Mouse (Mus musculus): ENCODE measurements around the gene Scap.

DNA sequence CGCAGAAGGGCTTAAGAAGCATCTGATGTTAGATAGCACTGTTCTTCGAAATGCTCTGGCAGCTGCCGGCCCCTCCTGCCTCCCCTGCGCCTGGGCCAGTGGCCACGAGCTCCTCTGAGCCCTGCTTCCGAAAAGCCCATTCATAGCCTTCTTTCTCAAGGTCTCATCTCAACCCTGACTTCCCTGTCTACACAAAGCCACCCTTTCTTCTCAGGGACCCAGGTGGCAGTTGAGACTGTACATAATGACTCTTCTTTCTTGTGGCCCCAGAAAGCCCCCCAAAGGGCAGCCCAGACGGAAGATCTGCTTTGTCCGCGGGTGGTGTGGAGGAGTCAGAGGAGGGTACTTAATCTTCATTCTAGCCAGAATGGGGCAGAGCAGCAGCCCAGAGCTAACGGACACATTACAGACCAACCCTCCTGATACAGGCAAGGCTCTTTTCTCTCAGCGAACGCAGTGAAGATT, 39.8 kb upstream of the Scap start:
- TF ChIP-seq RCOR1 (conservative IDR thresholded peaks at IDR 0.05; ENCODE audit: low read depth, low read length) (no peak), CTCF (conservative IDR thresholded peaks at IDR 0.05 in 1 of 2, IDR thresholded peaks at IDR 0.05 in 1 of 2; ENCODE audit: low read depth in 2 of 2, low read length in 2 of 2) (no peak), EP300 (IDR thresholded peaks at IDR 0.05; ENCODE audit: low read length) (no peak), BHLHE40 (IDR thresholded peaks at IDR 0.05; ENCODE audit: low read depth, low read length) (no peak), MAX (IDR thresholded peaks at IDR 0.05; ENCODE audit: low read length) (no peak), RAD21 (IDR thresholded peaks at IDR 0.05; ENCODE audit: low read depth, low read length) (no peak), USF2 (conservative IDR thresholded peaks at IDR 0.05; ENCODE audit: low read depth, low read length) (no peak), POLR2A (IDR thresholded peaks at IDR 0.05; ENCODE audit: low read depth, low read length) (no peak), USF1 (IDR thresholded peaks at IDR 0.05; ENCODE audit: low read depth, low read length) (no peak), CHD2 (IDR thresholded peaks at IDR 0.05; ENCODE audit: low read length) (no peak), NELFE (IDR thresholded peaks at IDR 0.05; ENCODE audit: low read depth, low read length) (no peak), SMC3 (IDR thresholded peaks at IDR 0.05; ENCODE audit: low read depth, low read length) (no peak)
